Mouse (Mus musculus) cerebellum, adult 2 months (tissue): Measurements from ENCODE around the gene Olfr819.
"Not testable (repeated sequence)": the region's sequence is repeated elsewhere in the genome, so short reads cannot be mapped to it uniquely, and the experiment has no call there.

ENCODE experiments used
- CTCF ChIP-seq: fragments of 200-500 bp; IDR thresholded peaks from 2 replicates; pipeline ENCODE4 v1.5.1; 2011; ENCODE audit warnings: low read depth, mild to moderate bottlenecking, control low read depth, low read length, moderate library complexity, borderline replicate concordance; ENCODE audit not compliant: insufficient read depth
- POLR2A ChIP-seq: fragments of 200-500 bp; IDR thresholded peaks from 2 replicates; pipeline ENCODE4 v1.6.1; 2011; ENCODE audit warnings: low read length, control low read depth, borderline replicate concordance; ENCODE audit not compliant: insufficient read depth

DNA sequence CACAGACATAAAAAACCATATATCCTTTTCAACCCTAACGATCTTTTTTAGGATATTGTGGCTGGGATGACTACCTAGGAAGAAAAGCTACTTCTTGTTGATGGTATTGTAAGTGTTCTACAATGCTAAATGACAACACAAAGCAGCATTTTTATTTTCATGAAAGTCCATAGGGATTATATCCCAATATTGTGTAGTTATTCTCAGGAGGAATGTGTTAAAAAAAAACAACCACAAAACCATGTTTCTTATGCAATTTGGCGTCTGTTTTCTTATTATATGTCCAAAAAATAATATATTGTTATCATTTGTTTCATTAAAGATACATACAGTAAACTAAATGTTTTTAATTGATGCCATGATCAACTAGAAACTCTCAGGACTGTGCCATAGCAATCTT lies 9.0 kb upstream of the Olfr819 start, which contains the start of gene Olfr247:
- TF ChIP-seq POLR2A, CTCF: not testable (repeated sequence)
